Mouse (Mus musculus) cerebellum, adult 9-11 months (tissue): ENCODE measurements around the gene Cntrob.
"Not testable (repeated sequence)": the region's sequence is repeated elsewhere in the genome, so short reads cannot be mapped to it uniquely, and the experiment has no call there.

Experiments used
- DNase-seq: peaks from one replicate; pipeline ENCODE4 v3.0.0; 2022

The Cntrob gene

GRCm38 (mm10) chr11:69340161-69341131 lies 16.9 kb upstream of the Cntrob start, which contains the start of gene Rnf227:
TSS of gene Rnf227 (plus strand) at chr11:69340461.
- peak; percentile 84 for DNase-seq

GRCm38 (mm10) chr11:69334796-69335195 lies 11.2 kb upstream of the Cntrob start:
- no peak for DNase-seq

DNA sequence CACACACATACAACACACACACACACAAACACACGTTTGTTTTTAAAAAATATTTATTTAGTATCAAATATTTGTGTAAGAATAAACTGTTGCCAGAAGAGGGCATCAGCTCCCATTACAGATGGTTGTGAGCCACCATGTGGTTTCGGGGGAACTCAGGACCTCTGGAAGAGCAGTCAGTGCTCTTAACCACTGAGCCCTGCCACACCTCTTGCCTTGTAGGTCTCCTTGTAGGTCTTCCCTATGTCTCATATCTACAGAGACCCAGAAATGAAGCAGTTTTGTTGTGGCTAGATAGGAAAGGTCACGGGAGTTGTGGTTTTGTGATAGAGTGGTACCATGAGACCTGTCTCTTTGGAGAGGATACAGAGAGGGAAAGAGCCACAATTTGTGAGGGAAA lies 10.3 kb upstream of the Cntrob start:
- DNase-seq, result no peak

GRCm38 (mm10) chr11:69332713-69333253 lies 9.2 kb upstream of the Cntrob start:
- DNase-seq, result no peak

- peak; percentile 85 for DNase-seq
These were observed 8.4 kb upstream of the Cntrob start for GRCm38 (mm10) chr11:69331929-69332405.

DNA sequence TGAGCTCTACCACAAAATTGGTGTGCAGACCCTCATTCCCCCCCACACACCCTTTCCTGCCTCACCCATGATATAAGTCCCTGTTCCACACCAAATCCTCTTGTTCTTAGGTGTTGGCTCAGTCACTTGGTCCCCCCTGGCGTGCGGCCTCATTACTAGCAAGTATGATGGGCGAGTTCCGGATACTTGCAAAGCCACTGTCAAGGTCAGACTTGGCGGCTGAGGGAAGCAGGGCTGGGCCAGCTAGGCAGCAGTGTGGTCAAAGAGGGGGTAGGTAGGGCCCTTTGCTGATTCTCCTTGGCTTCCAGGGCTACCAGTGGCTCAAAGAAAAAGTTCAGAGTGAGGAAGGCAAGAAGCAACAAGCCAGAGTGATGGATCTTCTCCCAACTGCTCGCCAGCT lies 7.6 kb upstream of the Cntrob start:
- DNase-seq, result peak; percentile 57

GRCm38 (mm10) chr11:69328517-69328916 lies 4.9 kb upstream of the Cntrob start:
- DNase-seq, result no peak

GRCm38 (mm10) chr11:69327648-69328047 lies 4.1 kb upstream of the Cntrob start:
- no peak for DNase-seq

DNA sequence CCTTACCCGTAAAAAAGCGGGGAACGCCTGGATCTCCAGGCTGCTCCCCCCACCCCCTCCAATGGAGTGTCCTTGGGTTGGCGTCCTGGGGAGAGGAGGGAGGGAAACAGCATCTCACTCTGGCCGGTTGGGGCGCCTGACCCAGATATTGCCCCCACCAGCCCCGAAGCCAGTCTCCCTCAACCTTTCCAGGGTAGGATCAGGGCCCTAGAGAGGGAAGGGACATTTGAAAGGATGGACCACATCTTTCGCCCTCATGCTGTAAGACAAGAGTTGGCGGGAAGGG lies 3.5 kb upstream of the Cntrob start:
- peak; percentile 60 for DNase-seq

- DNase-seq, result peak; percentile 66
These were observed 3.0 kb upstream of the Cntrob start for GRCm38 (mm10) chr11:69326408-69327156.

DNA sequence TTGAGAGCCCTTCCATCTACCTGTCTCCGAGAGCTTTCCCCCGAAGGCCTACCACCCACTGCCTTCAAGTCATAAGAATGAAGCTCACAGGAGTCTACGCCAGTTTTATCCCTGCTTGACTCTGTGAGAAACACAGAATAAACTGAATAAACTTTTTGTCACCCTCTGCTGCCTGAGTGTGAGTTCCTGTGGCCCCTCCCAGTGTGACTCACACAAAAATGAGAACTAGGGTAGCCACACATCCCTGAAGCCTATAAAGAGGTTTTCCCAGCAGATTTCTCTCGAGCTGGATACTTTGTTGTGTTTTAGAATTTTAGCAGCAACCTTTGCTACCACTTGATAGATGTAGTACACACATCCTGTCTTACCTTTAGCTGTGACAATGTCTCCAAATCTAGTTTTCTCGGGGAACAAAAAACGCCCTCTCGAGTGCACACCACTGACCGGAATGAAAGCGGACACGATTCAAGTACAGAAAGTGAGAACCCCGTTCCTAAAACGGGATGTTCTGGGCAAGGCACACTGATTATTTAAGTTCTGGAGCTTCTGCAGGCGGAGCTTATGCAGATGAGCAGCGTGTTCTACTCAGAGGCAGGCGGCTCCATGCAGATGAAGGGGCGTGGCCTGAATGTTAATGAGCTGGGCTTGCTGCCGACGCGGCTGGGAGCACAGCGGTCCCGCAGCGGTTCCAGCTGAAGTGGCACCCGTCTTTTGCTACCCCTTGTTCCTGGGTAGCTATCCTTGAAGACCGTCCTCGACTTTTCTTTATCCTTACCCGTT lies 2.2 kb upstream of the Cntrob start, which contains the start of gene Kcnab3:
Kcnab3 (plus strand) TSS at position 631 of the 780 bp plus-strand sequence.
- DNase-seq, result peak; percentile 84

DNA sequence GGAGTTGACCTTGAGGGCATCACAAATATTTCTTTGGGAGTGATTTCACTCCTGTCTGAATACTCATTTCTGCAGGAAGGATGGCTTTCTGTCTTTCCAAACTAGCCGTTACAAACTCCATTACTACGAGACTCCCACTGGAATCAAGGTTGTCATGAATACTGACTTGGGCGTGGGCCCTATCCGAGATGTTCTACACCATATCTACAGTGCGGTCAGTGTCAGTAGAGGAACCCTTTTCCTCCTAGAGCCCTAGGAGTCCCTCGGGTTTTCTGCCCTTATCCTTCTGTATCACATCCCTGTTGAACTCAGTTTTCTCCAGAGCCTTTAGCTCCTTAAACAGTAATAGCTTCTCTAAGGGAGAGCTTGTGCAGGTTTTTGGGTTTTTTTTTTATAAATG lies 1.2 kb upstream of the Cntrob start:
- DNase-seq, result no peak

DNA sequence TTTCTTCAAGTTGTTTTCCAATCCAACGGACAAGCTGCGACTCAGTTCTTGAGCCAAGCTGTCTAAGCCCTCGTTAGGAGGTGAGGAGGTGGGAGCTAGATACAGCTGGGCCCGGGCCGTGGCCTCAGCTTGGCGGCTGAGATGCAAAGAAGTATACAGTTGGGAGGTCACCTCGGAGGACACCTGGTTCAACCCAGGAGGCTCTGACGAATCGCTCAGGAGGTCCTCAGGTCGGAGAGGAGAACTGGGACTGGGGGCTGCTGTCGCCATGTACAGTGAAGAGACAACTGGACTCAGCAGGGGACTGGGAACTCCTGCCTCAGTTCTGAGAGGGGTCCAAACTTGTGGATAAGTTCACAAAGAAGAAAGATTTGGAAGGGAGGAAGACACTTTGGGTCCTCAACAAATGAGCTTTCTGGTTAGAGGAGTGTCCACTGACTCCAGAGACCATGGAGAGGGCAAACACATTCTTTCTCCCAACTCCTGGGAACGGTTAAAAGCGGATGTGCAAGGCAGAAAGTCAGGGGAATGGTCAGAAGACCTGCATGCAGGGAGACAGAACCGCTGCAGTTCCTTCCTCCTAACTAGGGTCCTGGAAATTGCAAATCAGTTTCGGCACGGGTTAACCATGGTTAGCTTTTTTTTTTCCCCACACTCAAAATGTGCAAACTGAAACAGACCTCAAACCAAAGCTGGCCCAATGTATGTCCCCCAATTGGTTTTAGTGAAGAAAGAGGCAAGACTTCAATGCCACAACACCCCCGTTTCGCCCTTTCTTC lies 693 bp downstream of the Cntrob start:
- DNase-seq, result peak; percentile 60

DNA sequence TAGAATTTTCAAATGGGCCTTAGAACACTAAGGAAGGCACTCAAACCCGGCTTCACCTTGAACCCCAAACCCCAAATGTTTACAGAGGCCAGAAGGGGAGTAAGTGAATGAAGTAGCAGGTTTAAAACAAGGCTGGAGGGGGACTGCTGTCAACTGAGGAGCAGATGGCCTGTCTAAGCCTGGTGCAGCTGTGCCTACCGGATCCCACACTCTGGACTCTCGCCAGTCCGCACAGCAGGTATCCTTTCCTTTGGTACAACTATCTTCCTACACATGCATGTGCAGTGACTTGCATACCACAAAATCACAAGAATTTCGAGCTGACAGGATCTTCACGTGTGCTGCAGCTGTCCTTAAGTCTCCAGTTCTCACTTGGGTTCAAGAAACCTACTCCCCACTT lies 1.6 kb downstream of the Cntrob start:
- peak; percentile 57 for DNase-seq

- peak; percentile 16 for DNase-seq
These were observed 2.0 kb downstream of the Cntrob start for GRCm38 (mm10) chr11:69321580-69321979.

- not testable (repeated sequence) for DNase-seq
These were observed 5.6 kb downstream of the Cntrob start for GRCm38 (mm10) chr11:69318000-69318399.

DNA sequence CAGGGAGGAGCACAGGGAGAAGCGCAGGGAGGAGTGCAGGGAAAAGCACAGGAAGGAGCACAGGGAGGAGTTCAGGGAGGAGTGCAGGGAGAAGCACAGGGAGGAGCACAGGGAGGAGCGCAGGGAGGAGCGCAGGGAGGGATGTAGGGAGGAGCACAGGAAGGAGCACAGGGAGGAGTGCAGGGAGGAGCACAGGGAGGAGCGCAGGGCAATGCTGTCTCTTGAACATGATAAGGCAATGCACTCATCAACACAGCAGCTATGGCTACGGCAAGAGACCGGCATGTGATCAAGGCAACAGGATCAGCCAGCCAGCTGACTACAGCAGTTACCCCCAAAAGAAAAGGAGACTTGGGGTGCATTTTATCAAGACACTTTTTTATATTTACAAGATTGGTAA lies 7.2 kb downstream of the Cntrob start:
- DNase-seq, result no peak

GRCm38 (mm10) chr11:69311266-69311665 lies 12.3 kb downstream of the Cntrob start:
- no peak for DNase-seq

DNA sequence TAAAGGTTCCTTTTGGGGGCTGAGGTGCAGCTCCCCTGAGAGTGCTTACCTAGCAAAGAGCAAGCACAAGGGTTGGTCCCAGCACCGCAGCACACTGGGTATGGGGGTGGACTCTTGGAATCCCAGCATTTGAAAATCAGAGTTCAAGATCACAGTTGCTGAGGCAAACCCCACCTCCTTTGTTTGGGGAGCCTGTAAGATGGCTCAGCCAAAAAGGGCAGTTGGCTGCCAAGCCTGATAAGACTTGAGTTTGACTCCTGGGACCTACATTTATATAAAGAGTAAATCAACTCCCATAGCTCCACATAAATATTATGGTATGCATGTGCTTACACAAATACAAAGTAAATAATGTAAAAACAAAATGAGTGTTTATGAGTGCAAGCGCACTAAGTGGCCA lies 17.5 kb downstream of the Cntrob start:
- no peak for DNase-seq

- no peak for DNase-seq
These were observed 18.3 kb downstream of the Cntrob start for GRCm38 (mm10) chr11:69305291-69305690.

DNA sequence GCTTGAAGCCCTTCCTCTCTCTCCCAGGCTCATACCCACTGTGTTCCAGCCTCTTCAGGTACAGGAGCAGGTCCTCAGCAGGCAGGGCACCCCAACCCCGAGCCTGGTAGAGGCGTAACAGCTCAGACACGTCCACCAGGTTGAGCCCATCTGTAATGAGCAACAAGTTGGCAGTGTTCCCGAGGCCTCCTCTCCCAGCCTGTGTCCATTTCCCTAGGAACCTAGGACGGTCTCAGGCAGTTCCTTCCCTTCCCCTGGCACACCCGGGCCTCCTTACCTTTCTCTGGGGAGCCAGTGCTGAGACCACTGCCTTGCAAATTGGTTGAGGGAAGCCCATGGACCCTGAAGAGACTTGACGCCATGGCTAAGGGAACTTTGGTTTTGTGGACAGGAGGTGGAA lies 20.8 kb downstream of the Cntrob start:
- no peak for DNase-seq

DNA sequence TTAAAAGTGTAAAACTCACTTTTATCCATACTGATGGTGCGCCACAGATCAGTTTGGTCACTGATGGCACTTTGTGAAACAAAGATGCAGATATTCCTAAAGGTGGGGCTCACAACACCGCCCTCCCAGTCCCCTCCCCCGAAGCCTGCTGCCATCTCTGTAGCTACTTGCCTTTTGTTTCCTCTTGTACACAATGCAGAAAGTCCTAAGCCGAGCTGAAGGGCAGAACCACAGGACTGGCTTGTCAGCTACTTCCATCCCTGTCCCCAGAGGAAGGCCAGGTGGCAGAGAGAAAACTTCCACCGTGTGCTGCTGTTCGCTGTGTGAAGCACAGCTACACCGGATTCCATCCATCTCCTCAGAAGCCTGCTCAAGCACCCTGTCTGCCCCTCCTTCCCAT lies 25.3 kb downstream of the Cntrob start:
- no peak for DNase-seq
